Mouse (Mus musculus) heart, embryonic 13.5 days (tissue): ENCODE data around the gene Rgs6. TPM values are rescaled to one million over a fixed set of nuclear protein-coding genes. Genes with fewer than 3 reads are reported as not detected.

Experiments
- ATAC-seq: fragments of 200-750 bp; cut with Nextera tagmentation; 2 replicates; pipeline ENCODE4 v1.8.0; 2017; ENCODE audit warnings: moderate TSS enrichment; ENCODE audit not compliant: insufficient number of reproducible peaks, low FRiP score, low TSS enrichment; ENCODE audit errors: extremely low read depth
- H3K27ac ChIP-seq: fragments of 300-500 bp; sonication (generic); replicated peaks from 2 replicates; pipeline ENCODE4 v1.5.1; 2015; ENCODE audit warnings: moderate library complexity, mild to moderate bottlenecking, inconsistent platforms
- H3K27me3 ChIP-seq: fragments of 300-500 bp; sonication (generic); replicated peaks from 2 replicates; pipeline ENCODE4 v1.6.1; 2015; ENCODE audit warnings: mild to moderate bottlenecking, inconsistent platforms
- H3K36me3 ChIP-seq: fragments of 300-500 bp; sonication (generic); 2 replicates; pipeline ENCODE4 v1.6.1; 2015; ENCODE audit warnings: mild to moderate bottlenecking, inconsistent platforms
- H3K4me1 ChIP-seq: fragments of 300-500 bp; sonication (generic); 2 replicates; pipeline ENCODE4 v1.6.1; 2015; ENCODE audit warnings: inconsistent platforms
- H3K4me2 ChIP-seq: fragments of 300-500 bp; sonication (generic); 2 replicates; pipeline ENCODE4 v1.6.1; 2015; ENCODE audit warnings: inconsistent platforms, mild to moderate bottlenecking, moderate library complexity
- H3K4me3 ChIP-seq: fragments of 300-500 bp; sonication (generic); 2 replicates; pipeline ENCODE4 v1.5.1; 2015; ENCODE audit warnings: moderate library complexity, mild to moderate bottlenecking, inconsistent platforms
- H3K9ac ChIP-seq: fragments of 300-500 bp; sonication (generic); 2 replicates; pipeline ENCODE4 v1.6.1; 2015; ENCODE audit warnings: inconsistent platforms, mild to moderate bottlenecking, moderate library complexity
- H3K9me3 ChIP-seq: fragments of 300-500 bp; sonication (generic); 2 replicates; pipeline ENCODE4 v1.6.1; 2016; ENCODE audit warnings: inconsistent platforms
- WGBS: fragments of 180-500 bp; shearing (Covaris S2); methylation state at CpG from one replicate; pipeline ENCODE4 v1.1.7; 2015; ENCODE audit warnings: mixed read lengths; 5-methylcytosine and 5-hydroxymethylcytosine counted together
- polyA plus RNA-seq: library from polyadenylated mRNA; unstranded; fragments of >200 nt; fragmentation: Nextera tagmentation; extraction: Ambion mirVana; gene quantifications from 2 replicates; pipeline ENCODE4 v1.2.1, GENCODE M21; 2015

Rgs6 gene
- polyA plus RNA-seq, 1 experiment from 2014 or later = 13.6 TPM

GRCm38 (mm10) chr12:82714284-82714683, 126.2 kb downstream of the Rgs6 start:
- H3K9me3 ChIP-seq = no peaks in the 10 kb centered on the region
- 50% methylated on average over 2 of the region's 2 CpGs for WGBS
- ATAC-seq = no peak
- no peak overlapping the region for H3K4me2 ChIP-seq
- no peaks in the 10 kb centered on the region for H3K36me3 ChIP-seq
- no peak overlapping the region for H3K4me3 ChIP-seq
- H3K27ac ChIP-seq = no peak overlapping the region
- no peaks in the 10 kb centered on the region for H3K27me3 ChIP-seq
- no peak overlapping the region for H3K9ac ChIP-seq
- H3K4me1 ChIP-seq = peaks cover 3% of the 10 kb centered on the region; the same call in 1 of the 2 replicates

GRCm38 (mm10) chr12:82723017-82723540, 135.0 kb downstream of the Rgs6 start:
- Histone ChIP-seq H3K27ac (peak overlapping the region; percentile 76), H3K27me3 (no peaks in the 10 kb centered on the region), H3K9ac (no peak overlapping the region), H3K4me2 (0 out of 2 replicates have a peak overlapping the region, but pooled peaks have one; percentile 15), H3K4me1 (peaks cover 12% of the 10 kb centered on the region), H3K4me3 (no peak overlapping the region), H3K36me3 (no peaks in the 10 kb centered on the region), H3K9me3 (no peaks in the 10 kb centered on the region)
- no peak; the same call in 1 of the 2 replicates for ATAC-seq
- 45% methylated on average over 8 of the region's 8 CpGs for WGBS

- Histone ChIP-seq H3K4me2 (no peak overlapping the region), H3K36me3 (no peaks in the 10 kb centered on the region), H3K27ac (no peak overlapping the region), H3K27me3 (no peaks in the 10 kb centered on the region), H3K4me1 (peaks cover 17% of the 10 kb centered on the region), H3K4me3 (no peak overlapping the region), H3K9ac (no peak overlapping the region), H3K9me3 (no peaks in the 10 kb centered on the region)
- WGBS = 84% methylated on average over 4 of the region's 4 CpGs
- no peak for ATAC-seq
Measured at GRCm38 (mm10) chr12:82726255-82726654, 138.2 kb downstream of the Rgs6 start.

GRCm38 (mm10) chr12:82731587-82731986, 143.5 kb downstream of the Rgs6 start:
- 43% methylated on average over 7 of the region's 7 CpGs for WGBS
- no peak overlapping the region for H3K27ac ChIP-seq

GRCm38 (mm10) chr12:82742955-82743354, 154.9 kb downstream of the Rgs6 start:
- Histone ChIP-seq H3K36me3 (no peaks in the 10 kb centered on the region), H3K4me3 (no peak overlapping the region), H3K9ac (no peak overlapping the region), H3K27me3 (no peaks in the 10 kb centered on the region), H3K9me3 (no peaks in the 10 kb centered on the region), H3K4me2 (no peak overlapping the region), H3K4me1 (peaks cover 12% of the 10 kb centered on the region; the same call in 1 of the 2 replicates), H3K27ac (no peak overlapping the region)
- 70% methylated on average over 3 of the region's 3 CpGs for WGBS
- no peak for ATAC-seq

More at GRCm38 (mm10) chr12:82731587-82731986, 143.5 kb downstream of the Rgs6 start:
- Histone ChIP-seq H3K9me3 (no peaks in the 10 kb centered on the region), H3K36me3 (no peaks in the 10 kb centered on the region), H3K9ac (no peak overlapping the region), H3K4me3 (no peak overlapping the region), H3K27me3 (no peaks in the 10 kb centered on the region), H3K4me1 (peaks cover 11% of the 10 kb centered on the region), H3K4me2 (no peak overlapping the region)
- no peak for ATAC-seq

- WGBS = 68% methylated on average over 3 of the region's 3 CpGs
Measured at GRCm38 (mm10) chr12:82744026-82744425, 155.9 kb downstream of the Rgs6 start.

GRCm38 (mm10) chr12:82744826-82745225, 156.7 kb downstream of the Rgs6 start:
- WGBS = 30% methylated on average over 3 of the region's 3 CpGs
- H3K4me1 ChIP-seq = peaks cover 12% of the 10 kb centered on the region; the same call in 1 of the 2 replicates
- no peaks in the 10 kb centered on the region for H3K27me3 ChIP-seq
- ATAC-seq = no peak
- H3K27ac ChIP-seq = no peak overlapping the region
- H3K9ac ChIP-seq = no peak overlapping the region
- no peaks in the 10 kb centered on the region for H3K36me3 ChIP-seq
- H3K4me3 ChIP-seq = no peak overlapping the region
- H3K9me3 ChIP-seq = no peaks in the 10 kb centered on the region
- no peak overlapping the region for H3K4me2 ChIP-seq

More at GRCm38 (mm10) chr12:82744026-82744425, 155.9 kb downstream of the Rgs6 start:
- Histone ChIP-seq H3K27ac (no peak overlapping the region), H3K9ac (no peak overlapping the region), H3K4me3 (no peak overlapping the region), H3K4me1 (peaks cover 12% of the 10 kb centered on the region; the same call in 1 of the 2 replicates), H3K36me3 (no peaks in the 10 kb centered on the region), H3K27me3 (no peaks in the 10 kb centered on the region), H3K4me2 (no peak overlapping the region), H3K9me3 (no peaks in the 10 kb centered on the region)
- no peak for ATAC-seq

- 81% methylated on average over 4 of the region's 4 CpGs for WGBS
- ATAC-seq = no peak
- Histone ChIP-seq H3K9ac (no peak overlapping the region), H3K27ac (no peak overlapping the region), H3K27me3 (no peaks in the 10 kb centered on the region), H3K36me3 (no peaks in the 10 kb centered on the region), H3K4me1 (peaks cover 14% of the 10 kb centered on the region), H3K4me3 (no peak overlapping the region), H3K9me3 (no peaks in the 10 kb centered on the region), H3K4me2 (no peak overlapping the region)
Measured at GRCm38 (mm10) chr12:82747099-82747498, 159.0 kb downstream of the Rgs6 start.

GRCm38 (mm10) chr12:82751846-82752245, 163.8 kb downstream of the Rgs6 start:
- 67% methylated on average over 2 of the region's 2 CpGs for WGBS
- no peak for ATAC-seq

GRCm38 (mm10) chr12:82754501-82754900, 166.4 kb downstream of the Rgs6 start:
- Histone ChIP-seq H3K36me3 (no peaks in the 10 kb centered on the region), H3K27me3 (no peaks in the 10 kb centered on the region), H3K4me2 (peak overlapping the region; percentile 33; the same call in 1 of the 2 replicates), H3K4me3 (no peak overlapping the region), H3K9ac (no peak overlapping the region; the same call in 1 of the 2 replicates), H3K27ac (peak overlapping the region; percentile 84), H3K4me1 (peaks cover 42% of the 10 kb centered on the region), H3K9me3 (no peaks in the 10 kb centered on the region)
- ATAC-seq = no peak
- 19% methylated on average over 3 of the region's 3 CpGs for WGBS

More at GRCm38 (mm10) chr12:82751846-82752245, 163.8 kb downstream of the Rgs6 start:
- Histone ChIP-seq H3K27ac (no peak overlapping the region), H3K4me2 (no peak overlapping the region), H3K9ac (no peak overlapping the region), H3K4me1 (peaks cover 32% of the 10 kb centered on the region), H3K27me3 (no peaks in the 10 kb centered on the region), H3K36me3 (no peaks in the 10 kb centered on the region), H3K4me3 (no peak overlapping the region), H3K9me3 (no peaks in the 10 kb centered on the region)

GRCm38 (mm10) chr12:82756756-82757155, 168.7 kb downstream of the Rgs6 start:
- Histone ChIP-seq H3K4me1 (peaks cover 40% of the 10 kb centered on the region), H3K9ac (no peak overlapping the region), H3K27ac (peak overlapping the region; percentile 21; the same call in 1 of the 2 replicates), H3K4me3 (no peak overlapping the region), H3K9me3 (no peaks in the 10 kb centered on the region), H3K36me3 (no peaks in the 10 kb centered on the region), H3K4me2 (no peak overlapping the region), H3K27me3 (no peaks in the 10 kb centered on the region)
- ATAC-seq = no peak
- WGBS = 29% methylated on average over 6 of the region's 6 CpGs

GRCm38 (mm10) chr12:82757367-82757766, 169.3 kb downstream of the Rgs6 start:
- no peaks in the 10 kb centered on the region for H3K27me3 ChIP-seq
- no peak for ATAC-seq
- H3K9me3 ChIP-seq = no peaks in the 10 kb centered on the region
- H3K36me3 ChIP-seq = no peaks in the 10 kb centered on the region
- H3K27ac ChIP-seq = peak overlapping the region; percentile 21
- no peak overlapping the region for H3K4me3 ChIP-seq
- H3K4me2 ChIP-seq = no peak overlapping the region
- peaks cover 40% of the 10 kb centered on the region for H3K4me1 ChIP-seq
- 25% methylated on average over 1 of the region's 1 CpGs for WGBS
- H3K9ac ChIP-seq = no peak overlapping the region
